Mouse (Mus musculus) liver (tissue): ENCODE measurements around the gene Elovl2.
"Not testable (repeated sequence)": the region's sequence is repeated elsewhere in the genome, so short reads cannot be mapped to it uniquely, and the experiment has no call there.

Source experiments
- DNase-seq: peaks from one replicate; pipeline ENCODE4 v3.0.0-alpha.2; 2020; ENCODE audit warnings: mixed read lengths

Elovl2 gene

GRCm38 (mm10) chr13:41233241-41233640 lies 13.0 kb upstream of the Elovl2 start:
- no peak for DNase-seq

DNA sequence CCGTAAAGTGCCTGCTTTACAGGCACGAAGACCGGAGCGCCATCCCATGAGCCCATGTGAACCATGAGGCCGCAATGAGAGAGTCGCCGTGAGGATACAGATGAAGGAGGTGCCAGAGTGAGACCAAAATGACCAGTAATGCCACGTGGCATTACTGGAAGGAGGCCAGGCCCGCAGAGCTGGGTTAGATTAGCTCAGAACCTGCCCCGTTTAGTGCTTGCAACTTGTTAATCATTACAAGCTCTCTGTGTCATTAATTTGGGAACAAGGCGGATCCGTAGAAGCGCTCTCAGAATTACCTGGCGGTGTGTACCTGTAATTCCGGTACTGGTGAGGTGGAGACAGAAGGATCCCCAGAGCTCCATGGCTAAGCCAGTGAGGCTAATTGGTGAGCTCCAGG lies 12.0 kb upstream of the Elovl2 start:
- DNase-seq = no peak

DNA sequence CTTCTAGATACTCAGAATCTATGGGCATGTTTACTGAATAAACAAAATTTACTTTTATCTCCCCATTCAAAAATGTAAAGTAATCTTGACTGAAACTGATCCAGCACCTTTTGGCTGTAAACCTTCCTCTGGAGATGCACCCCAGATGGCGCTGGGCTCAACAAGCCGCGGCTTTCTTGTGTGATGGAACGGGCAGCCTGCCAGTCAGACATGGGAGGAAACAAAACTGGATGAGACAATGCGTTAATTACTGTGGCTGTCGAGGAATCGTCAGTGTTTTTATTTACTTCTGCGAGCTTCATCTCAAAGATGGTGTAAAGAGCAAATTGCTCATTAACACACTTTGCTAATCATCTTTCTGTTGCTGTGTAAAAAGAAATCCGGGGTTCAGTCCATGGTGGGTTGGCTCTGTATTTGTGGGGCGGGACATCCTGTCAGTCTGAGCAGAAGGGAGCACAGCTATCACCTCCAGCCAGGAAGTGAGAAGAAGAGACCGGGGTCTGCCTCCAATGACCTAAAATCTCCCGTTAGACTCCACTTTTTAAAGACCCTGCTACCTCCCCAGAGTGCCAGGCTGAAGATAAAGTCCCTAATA lies 11.3 kb upstream of the Elovl2 start:
- no peak for DNase-seq

DNA sequence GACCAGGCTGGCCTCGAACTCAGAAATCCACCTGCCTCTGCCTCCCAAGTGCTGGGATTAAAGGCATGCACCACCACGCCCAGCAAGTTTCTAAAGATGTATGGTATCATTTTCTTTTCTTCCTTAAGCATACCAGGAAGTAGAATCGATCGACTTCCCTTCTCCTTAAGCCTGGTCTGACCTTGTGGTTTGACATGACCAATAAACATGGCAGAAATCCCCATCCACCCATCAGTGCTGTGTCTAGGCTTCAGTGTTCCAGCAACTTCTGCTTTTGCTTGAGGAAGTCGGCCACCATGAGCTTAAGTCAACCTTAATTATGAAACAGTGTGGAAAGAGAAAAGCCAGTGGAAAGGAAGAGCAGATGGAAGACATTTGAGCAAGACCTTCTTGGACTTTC lies 10.1 kb upstream of the Elovl2 start:
- no peak for DNase-seq

DNA sequence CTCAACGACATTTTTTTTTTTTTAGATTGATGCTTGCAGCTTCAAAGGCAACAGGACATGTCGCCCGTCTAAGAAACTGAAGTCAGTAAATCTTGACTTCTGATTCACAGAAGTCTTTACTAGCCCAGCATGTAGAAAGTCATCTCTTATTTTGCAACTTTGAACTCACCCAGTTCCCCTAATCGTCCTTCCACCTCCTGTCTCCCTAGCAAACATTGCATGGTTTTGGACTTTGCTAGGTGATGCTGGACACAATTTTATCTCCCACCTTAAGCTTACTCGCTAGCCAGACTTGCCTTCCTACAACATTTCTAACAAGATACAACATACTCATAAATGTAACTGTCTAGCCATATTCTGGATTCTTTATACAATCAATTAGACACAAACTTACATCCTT lies 7.9 kb upstream of the Elovl2 start:
- DNase-seq = no peak

DNA sequence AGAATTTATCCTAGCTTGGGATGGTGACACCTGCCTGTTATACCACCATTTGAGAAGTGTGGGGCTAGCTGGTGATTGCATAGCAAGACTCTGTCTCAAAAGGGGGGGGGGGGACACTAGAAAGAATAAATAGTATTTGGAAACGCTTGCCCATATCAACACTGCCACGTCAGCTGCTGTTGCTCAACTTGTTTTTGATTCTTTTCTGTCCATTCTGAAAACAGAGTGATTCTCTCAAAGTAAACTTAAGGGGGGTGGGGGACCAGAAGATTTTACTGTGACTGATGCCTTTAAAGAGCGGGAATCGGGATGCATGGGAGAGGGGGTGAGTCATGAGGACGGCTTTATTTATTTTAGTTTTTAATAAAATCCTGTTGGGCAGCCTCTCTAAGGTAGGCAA lies 6.3 kb upstream of the Elovl2 start:
- DNase-seq = no peak

DNA sequence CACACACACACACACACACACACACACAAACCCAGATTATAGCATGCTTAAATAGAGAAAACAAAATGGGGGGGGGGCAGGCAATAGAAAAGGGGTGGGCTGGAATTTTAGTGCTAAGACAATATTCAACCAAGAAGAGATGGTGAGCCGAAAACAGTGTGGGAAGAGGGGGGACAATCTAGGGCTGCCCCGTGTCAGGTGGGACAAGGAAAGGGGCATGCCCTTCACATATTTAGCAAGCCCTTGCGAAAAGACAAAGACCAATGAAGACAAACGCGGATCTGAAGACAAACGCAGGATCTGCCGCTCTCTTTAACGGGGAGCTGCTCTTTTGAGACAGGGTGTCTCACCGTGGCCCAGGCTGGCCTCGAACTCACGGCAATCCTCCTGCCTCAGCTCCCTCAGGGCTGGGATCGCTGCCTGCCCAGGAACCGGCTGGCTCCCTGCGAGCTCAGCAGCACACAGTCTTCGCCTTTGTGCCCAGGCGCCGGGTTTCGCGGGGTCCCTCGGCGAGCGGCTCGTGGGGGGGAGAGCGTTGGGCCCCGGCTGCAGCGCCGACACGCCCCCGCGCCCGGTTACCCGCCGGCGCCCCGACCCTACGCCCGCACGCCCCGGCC lies 410 bp downstream of the Elovl2 start:
- DNase-seq = no peak

GRCm38 (mm10) chr13:41219056-41219455 lies 1.1 kb downstream of the Elovl2 start:
- no peak for DNase-seq

GRCm38 (mm10) chr13:41216236-41216635 lies 4.0 kb downstream of the Elovl2 start:
- DNase-seq = no peak

- no peak for DNase-seq
Observed at GRCm38 (mm10) chr13:41215669-41216068, 4.5 kb downstream of the Elovl2 start.

- no peak for DNase-seq
Observed at GRCm38 (mm10) chr13:41212558-41213322, 7.5 kb downstream of the Elovl2 start.

- DNase-seq = no peak
Observed at GRCm38 (mm10) chr13:41211276-41211675, 8.9 kb downstream of the Elovl2 start.

- DNase-seq = no peak
Observed at GRCm38 (mm10) chr13:41206241-41206640, 14.0 kb downstream of the Elovl2 start.

- DNase-seq = not testable (repeated sequence)
Observed at GRCm38 (mm10) chr13:41205568-41205967, 14.6 kb downstream of the Elovl2 start.

- no peak for DNase-seq
Observed at GRCm38 (mm10) chr13:41203691-41204090, 16.5 kb downstream of the Elovl2 start.

- no peak for DNase-seq
Observed at GRCm38 (mm10) chr13:41203289-41203688, 16.9 kb downstream of the Elovl2 start.

DNA sequence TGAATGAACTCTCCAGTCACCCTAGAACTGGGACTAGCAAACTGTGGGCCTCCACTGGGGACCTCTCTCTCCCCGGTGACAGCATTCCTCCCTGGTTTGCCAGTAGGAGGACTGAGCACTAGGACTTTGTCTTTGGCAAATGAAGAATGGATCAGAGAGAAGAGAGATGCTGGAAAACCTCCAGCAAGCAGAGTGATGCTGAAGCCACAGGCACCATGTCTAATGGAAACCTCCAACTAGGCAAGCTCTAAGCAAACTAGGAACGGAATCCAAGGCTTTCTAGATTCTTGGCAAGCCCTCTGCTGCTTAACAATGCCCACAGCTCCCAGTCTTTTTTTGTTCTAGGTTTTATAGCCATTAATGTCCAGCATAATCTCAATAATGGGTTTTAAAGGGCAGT lies 19.3 kb downstream of the Elovl2 start:
- no peak for DNase-seq

GRCm38 (mm10) chr13:41195640-41196333 lies 24.4 kb downstream of the Elovl2 start:
- DNase-seq = peak; percentile 25

DNA sequence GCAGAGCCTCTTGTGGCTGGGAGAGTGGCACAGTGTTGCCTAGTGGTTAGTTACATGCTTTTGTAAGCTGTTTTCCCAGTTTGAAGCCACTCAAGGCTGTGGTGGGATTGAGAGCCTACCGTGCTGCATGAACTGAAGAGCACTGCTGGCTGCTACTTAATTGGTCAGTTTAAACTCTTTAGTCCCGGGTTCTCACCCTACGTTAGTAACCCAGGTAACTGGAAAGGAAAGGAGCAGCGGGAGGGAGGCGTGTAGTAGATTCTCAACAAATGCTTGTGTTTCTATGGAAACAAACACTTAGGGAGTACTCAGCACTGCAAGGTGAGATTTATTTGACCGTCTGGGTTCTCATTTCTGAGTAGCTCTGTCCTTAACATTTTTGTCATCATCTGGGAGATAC lies 32.3 kb downstream of the Elovl2 start:
- DNase-seq = no peak

DNA sequence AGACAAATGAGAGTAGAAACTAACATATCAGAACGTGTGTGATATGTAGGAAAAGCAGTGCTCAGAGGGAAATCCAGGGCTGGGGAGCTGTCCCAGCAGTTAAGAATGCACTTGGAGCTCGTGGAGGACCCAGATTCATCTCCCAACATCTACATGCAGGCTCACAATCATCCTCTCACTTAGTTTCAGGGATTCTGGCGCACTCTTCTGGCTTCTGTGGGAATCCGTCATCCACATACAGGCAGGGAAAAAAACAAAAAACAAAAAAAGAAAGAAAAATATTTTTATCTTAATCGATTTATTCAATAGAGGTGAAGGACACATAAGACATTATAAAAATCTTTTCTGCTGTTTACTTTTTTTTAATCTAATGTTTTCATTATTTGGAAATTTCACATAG lies 61.8 kb downstream of the Elovl2 start:
- DNase-seq = no peak

DNA sequence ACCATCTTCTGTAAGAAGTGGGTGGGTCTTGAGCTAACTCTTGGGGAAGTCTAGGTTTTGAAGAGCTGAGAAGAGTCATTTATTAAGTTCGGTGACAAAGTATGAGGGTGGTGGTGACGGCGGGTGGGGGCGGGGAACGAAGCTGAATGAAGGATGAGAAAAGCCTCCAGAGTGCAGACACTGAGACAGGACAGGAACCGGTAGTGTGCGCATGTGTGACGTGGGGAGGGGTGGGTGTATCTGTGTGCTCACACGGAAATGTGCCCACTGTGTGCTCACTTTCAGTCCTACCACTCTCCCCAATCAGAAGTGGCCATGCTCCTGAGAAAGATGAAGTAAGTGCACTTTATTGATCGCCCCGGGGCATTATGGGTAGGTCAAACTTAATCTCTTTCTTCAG lies 67.1 kb downstream of the Elovl2 start:
- DNase-seq = no peak

GRCm38 (mm10) chr13:41146271-41146670 lies 73.9 kb downstream of the Elovl2 start:
- peak; percentile 58 for DNase-seq

DNA sequence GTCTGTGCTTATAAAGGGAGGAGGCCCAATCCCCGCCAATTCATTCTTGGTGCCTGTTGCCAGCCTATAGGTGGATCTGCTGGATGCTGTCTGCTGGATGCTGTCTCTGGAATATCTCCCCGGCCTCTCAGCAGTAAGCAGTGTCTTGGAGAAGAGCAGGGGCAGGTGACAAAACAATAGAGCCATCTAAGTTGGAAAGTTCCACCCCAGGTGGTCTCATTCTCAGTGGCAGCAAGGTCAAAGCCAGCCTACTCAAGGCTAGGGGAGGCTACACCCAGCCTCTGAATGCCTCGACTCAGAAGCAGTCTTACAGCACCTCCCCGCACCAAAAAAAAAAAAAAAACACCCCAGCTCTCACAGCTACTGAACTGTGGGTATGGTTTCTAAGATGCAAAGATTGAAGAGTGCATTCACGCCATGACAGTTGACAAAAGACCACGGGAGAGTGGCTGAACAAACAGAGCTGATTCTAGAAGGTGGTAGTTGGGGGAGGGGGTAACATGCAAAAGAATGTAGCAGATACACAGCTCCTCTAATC lies 74.7 kb downstream of the Elovl2 start:
- DNase-seq = no peak
